Mouse (Mus musculus) brain, embryonic 14.5 days (tissue): ENCODE results near the gene Ttc28. TPM values are rescaled to one million over a fixed set of nuclear protein-coding genes. Genes with fewer than 3 reads are reported as not detected.

Experiments used
- DNase-seq: peaks from one replicate; pipeline ENCODE4 v3.0.0-alpha.2; 2011; ENCODE audit warnings: low read depth
- CTCF ChIP-seq: fragments of 200-500 bp; IDR thresholded peaks from 2 replicates; pipeline ENCODE4 v1.5.1; 2012; ENCODE audit warnings: inconsistent platforms, mild to moderate bottlenecking, moderate library complexity, borderline replicate concordance; ENCODE audit not compliant: insufficient read depth, insufficient read length; ENCODE audit errors: extremely low read depth
- POLR2A ChIP-seq: fragments of 200-500 bp; IDR thresholded peaks from 2 replicates; pipeline ENCODE4 v1.6.1; 2012; ENCODE audit warnings: mild to moderate bottlenecking, inconsistent platforms, borderline replicate concordance; ENCODE audit not compliant: poor library complexity, insufficient read depth, insufficient read length, severe bottlenecking; ENCODE audit errors: extremely low read depth
- polyA plus RNA-seq: library from polyadenylated mRNA; depleted of rRNA; stranded (reverse); fragments of >200 nt; gene quantifications from 2 replicates; pipeline ENCODE4 v1.2.3, GENCODE M21; 2012

Ttc28 gene
- polyA plus RNA-seq, 1 experiment, result 39.8 TPM

DNA sequence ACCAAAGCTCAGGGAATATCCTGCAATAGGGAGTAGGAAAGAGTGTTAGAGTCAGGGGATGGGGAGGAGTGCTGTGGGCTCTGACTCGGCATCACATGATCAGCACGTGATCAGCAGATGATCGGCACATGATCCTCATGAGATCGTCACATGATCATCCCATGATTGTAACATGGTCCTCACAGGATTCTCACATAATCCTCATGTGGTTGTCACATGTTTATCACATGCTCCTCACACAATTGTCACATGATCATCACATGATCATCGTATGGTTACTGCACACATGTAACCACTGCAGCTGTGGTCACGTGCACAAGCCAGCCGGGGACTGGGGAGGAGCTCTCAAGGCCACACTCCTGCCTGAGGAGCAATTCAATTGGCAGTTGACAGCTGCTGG, 264.8 kb downstream of the Ttc28 start:
- no peak for DNase-seq
- TF ChIP-seq POLR2A (no peak), CTCF (no peak)

- TF ChIP-seq CTCF, result no peak
- TF ChIP-seq POLR2A, result no peak
- no peak for DNase-seq
Measured at GRCm38 (mm10) chr5:111150581-111150980, 271.0 kb downstream of the Ttc28 start.

DNA sequence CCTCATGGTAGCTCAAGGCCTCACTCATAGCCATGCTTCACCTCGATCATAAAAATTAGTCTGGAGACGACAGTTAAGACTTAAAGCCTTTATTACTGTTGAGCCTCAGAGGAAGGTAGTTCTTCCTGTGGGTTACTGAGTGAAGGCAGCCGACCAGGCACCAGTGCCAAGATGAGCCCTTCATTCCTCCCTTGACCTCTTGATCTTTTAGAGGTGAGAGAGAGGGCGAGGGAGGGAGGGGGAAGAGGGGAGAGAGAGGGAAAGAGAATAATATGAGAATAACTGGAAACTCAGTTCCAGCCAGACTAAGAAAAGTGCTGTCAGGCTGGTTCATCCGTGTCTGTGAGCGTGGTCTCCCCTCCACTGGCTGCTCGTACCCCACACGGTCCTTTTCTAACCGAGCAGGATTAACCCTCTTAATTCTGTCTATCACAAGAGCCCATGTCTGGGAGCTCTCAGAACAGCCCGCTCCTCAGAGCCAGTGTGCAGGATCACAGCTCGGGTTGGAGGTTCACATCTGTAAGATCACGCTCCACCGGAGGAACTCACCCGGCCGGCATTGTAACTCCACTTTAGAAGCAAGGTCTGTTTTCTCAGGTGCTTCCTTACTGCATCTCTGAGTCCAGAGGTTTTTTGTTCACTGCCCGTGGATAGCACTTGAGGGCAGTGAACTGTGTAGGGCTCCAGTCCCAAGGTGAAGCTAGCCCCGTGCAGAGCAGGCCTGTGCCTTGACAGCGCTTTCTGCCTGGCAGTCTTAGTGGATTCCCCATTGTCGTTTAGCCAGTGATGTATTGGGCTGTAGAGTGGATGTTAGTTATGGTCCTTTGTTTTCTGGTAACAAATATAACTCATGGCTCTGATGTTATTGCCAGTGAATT, 272.5 kb downstream of the Ttc28 start:
- no peak for TF ChIP-seq CTCF
- TF ChIP-seq POLR2A, result no peak
- no peak for DNase-seq

- peak; percentile 82 for DNase-seq
- TF ChIP-seq CTCF (no peak), POLR2A (no peak)
Measured at GRCm38 (mm10) chr5:111154586-111154985, 275.0 kb downstream of the Ttc28 start.

DNA sequence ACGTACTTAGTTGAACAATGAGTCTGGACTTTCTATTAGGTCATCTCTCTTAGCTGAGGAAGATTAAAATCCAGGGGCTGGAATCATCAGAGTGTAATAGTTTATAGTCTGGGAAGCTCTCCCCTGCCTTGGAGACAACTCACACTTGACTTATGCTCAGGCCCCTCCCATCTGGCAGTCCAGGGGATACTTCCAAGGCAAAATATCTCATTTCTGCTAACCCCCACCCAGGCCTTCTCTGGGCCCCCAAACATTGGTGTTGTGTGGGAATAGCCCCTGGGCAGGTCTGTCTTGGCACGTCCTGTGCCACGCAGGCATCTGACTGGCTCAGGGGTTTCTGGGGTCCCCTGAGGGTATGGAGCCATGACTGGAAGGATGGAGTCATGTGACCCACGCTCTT, 275.7 kb downstream of the Ttc28 start:
- TF ChIP-seq CTCF (no peak), POLR2A (no peak)
- DNase-seq, result no peak

- no peak for TF ChIP-seq CTCF
- no peak for TF ChIP-seq POLR2A
- DNase-seq, result no peak
Measured at GRCm38 (mm10) chr5:111155928-111156327, 276.3 kb downstream of the Ttc28 start.

DNA sequence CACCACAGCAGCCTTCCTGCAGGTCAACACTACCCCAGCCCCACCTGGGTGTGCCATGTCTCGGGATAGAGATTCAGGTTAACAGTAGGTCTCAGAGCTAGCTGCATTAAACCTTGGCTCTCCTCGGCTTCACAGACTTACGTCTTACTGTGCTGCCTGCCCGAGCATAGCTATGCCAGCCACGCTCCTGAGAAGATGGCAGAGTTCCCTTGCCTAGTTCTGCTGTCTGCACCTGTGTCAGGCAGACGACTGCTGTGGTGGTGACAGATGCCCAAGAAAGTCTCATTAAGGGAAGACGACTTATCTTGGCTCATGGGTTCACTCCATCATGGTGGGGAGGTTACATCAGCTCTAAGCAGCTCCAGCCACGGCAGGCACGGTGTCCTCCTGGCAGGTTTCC, 278.7 kb downstream of the Ttc28 start:
- DNase-seq, result no peak
- TF ChIP-seq CTCF, result no peak
- TF ChIP-seq POLR2A, result no peak

GRCm38 (mm10) chr5:111159628-111160321, 280.2 kb downstream of the Ttc28 start:
- TF ChIP-seq POLR2A, result no peak
- peak; percentile 66 for DNase-seq

- TF ChIP-seq POLR2A (no peak), CTCF (no peak)
Measured at GRCm38 (mm10) chr5:111161146-111161930, 281.7 kb downstream of the Ttc28 start.

GRCm38 (mm10) chr5:111162857-111163256, 283.3 kb downstream of the Ttc28 start:
- no peak for DNase-seq
- TF ChIP-seq POLR2A (no peak), CTCF (no peak)

More at GRCm38 (mm10) chr5:111161146-111161930, 281.7 kb downstream of the Ttc28 start:
- DNase-seq, result no peak

DNA sequence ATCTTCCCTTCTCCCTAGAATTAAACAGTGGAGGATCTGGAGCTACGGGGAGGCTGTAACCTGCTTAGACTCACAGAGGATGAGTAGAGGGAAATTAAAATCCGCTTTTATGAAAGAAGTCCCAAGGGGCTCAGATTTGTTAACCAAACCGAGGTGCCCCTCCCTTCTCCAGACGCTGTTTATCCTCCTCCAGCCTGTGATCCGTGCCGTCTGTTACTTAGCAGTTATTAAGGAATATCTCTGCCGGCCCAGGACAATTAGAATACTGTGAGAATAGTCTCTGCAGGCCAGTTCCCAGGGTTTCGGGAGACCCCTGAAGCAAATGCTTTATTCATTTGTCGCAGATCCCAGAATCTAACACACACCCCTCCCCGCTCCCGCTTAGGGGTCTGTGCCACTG, 283.8 kb downstream of the Ttc28 start:
- TF ChIP-seq CTCF (no peak), POLR2A (no peak)
- DNase-seq, result peak; percentile 84
